Mouse (Mus musculus) embryonic facial prominence, embryonic 11.5 days (tissue): ENCODE measurements around the gene Il9r. TPM values are rescaled to one million over a fixed set of nuclear protein-coding genes. Genes with fewer than 3 reads are reported as not detected.

Source experiments
- ATAC-seq: fragments of 200-750 bp; cut with Nextera tagmentation; replicated peaks from 2 replicates; pipeline ENCODE4 v1.8.0; 2017; ENCODE audit warnings: low read depth; ENCODE audit not compliant: insufficient number of reproducible peaks, low FRiP score, low TSS enrichment
- DNase-seq: peaks from one replicate; pipeline ENCODE4 v3.0.0-alpha.2; 2015; ENCODE audit warnings: low spot score
- H3K27ac ChIP-seq: fragments of 300-500 bp; sonication (generic); replicated peaks from 2 replicates; pipeline ENCODE4 v1.5.1; 2014; ENCODE audit warnings: mild to moderate bottlenecking, low read depth, low read length, control low read depth
- H3K27me3 ChIP-seq: fragments of 300-500 bp; sonication (generic); 2 replicates; pipeline ENCODE4 v1.6.1; 2014; ENCODE audit warnings: mild to moderate bottlenecking, low read length, moderate library complexity, mixed read lengths; ENCODE audit not compliant: control insufficient read depth, insufficient read depth
- H3K36me3 ChIP-seq: fragments of 300-500 bp; sonication (generic); replicated peaks from 2 replicates; pipeline ENCODE4 v1.6.1; 2014; ENCODE audit warnings: low read depth, mild to moderate bottlenecking, low read length, moderate library complexity, mixed read lengths; ENCODE audit not compliant: control insufficient read depth, insufficient read depth
- H3K4me1 ChIP-seq: fragments of 300-500 bp; sonication (generic); 2 replicates; pipeline ENCODE4 v1.6.1; 2014; ENCODE audit warnings: low read length, mixed read lengths; ENCODE audit not compliant: control insufficient read depth, insufficient read depth
- H3K4me2 ChIP-seq: fragments of 300-500 bp; sonication (generic); 2 replicates; pipeline ENCODE4 v1.6.1; 2014; ENCODE audit warnings: low read depth, mild to moderate bottlenecking, control low read depth, low read length, moderate library complexity
- H3K4me3 ChIP-seq: fragments of 300-500 bp; sonication (generic); 2 replicates; pipeline ENCODE4 v1.5.1; 2014; ENCODE audit warnings: low read depth, low read length, control low read depth
- H3K9ac ChIP-seq: fragments of 300-500 bp; sonication (generic); replicated peaks from 2 replicates; pipeline ENCODE4 v1.6.1; 2014; ENCODE audit warnings: mild to moderate bottlenecking, control low read depth, low read length
- H3K9me3 ChIP-seq: fragments of 300-500 bp; sonication (generic); replicated peaks from 2 replicates; pipeline ENCODE4 v1.6.1; 2016; ENCODE audit warnings: mild to moderate bottlenecking, low read length, inconsistent platforms, mixed read lengths; ENCODE audit not compliant: control insufficient read depth
- WGBS: fragments of 180-500 bp; shearing (Covaris S2); extraction: QIAGEN DNeasy Blood & Tissue Kit; methylation state at CpG from one replicate; pipeline ENCODE4 v1.1.7; 2014; 5-methylcytosine and 5-hydroxymethylcytosine counted together
- polyA plus RNA-seq: library from polyadenylated mRNA; unstranded; fragments of >200 nt; fragmentation: Nextera tagmentation; extraction: Ambion mirVana; gene quantifications from 2 replicates; pipeline ENCODE4 v1.2.1, GENCODE M21; 2014

Il9r gene
- polyA plus RNA-seq, 1 experiment from 2014 or later, result not detected

DNA sequence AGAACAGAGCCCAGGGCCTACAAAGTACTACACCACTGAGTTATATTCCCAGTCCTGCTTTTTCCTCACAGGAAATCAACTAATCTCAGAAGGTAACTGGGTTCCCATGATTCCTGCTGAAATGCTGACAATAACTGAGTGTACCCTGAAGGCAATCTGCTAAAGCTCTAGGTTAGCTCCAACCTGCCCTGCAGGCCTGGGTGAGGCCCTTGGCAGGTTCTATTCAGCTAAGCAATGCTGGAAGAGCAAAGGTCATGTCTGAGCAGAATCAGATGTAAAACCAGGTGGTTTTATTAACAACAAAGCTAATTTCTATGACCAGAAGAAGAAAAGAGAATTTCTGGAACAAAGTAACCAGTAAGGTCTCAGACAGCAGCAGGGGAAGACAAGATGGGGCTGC, 41.3 kb upstream of the Il9r start:
- Histone ChIP-seq H3K27me3 (no peaks in the 10 kb centered on the region), H3K4me1 (no peaks in the 10 kb centered on the region), H3K4me2 (no peak overlapping the region), H3K9me3 (no peaks in the 10 kb centered on the region), H3K9ac (no peak overlapping the region), H3K27ac (no peak overlapping the region), H3K36me3 (peaks cover 2% of the 10 kb centered on the region; the same call in 1 of the 2 replicates), H3K4me3 (no peak overlapping the region)
- no peak for DNase-seq
- ATAC-seq, result no peak

DNA sequence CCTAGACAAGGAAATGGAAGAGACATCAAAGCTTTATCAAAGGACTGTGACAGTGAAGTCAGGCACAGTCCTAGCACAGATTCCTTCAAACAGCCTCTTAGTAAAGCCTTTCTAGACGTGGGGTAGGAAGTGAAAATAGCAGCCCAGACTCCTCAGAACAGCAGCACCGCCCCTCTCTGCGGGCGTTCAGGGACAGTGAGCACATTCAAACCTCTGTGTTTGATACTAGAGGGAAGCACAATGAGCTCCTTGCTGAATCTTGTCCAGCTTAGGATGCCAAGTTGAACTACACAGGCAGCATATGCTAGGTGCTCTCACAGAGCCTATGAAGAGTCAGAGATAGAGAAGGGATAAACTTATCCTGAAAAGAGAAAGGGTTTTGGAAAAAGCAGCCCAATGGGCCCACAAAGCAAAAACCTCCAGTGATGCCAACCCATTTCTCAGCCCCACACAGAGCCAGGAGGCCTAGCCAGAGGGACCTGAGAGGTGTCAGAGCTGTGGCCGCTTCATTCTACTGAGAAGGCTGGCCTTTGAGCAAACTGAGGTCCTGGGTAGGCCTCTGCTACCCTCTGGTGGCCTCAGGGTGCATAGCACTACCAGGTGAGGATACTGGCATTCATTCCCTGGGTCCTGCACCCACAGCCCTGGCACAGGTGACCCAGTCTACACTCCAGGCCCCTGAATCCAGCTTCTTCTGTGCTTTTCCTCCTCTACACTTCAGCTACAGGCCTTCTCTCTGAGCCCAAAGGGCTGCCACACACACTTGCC, 38.2 kb upstream of the Il9r start:
- H3K36me3 ChIP-seq, result peaks cover 2% of the 10 kb centered on the region
- WGBS, result 66% methylated on average over 5 of the region's 5 CpGs
- no peak overlapping the region for H3K9ac ChIP-seq

DNA sequence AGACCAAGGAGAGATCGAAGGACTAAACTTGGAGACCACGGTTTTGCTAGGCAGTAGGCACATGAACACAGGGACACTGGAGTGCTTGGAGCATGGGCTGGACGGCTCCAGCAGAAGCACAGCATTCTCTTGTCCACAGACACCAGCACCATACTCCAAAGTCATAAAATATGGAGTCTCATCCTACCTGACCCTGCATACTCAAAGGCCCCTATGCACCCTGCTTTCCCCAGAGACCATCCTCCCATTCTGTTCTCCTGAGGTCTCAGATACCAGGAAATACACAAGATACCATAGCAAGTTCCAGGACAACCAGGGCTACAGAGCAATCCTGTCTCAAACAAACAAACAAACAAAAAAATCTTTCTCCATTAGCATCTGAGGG, 37.3 kb upstream of the Il9r start:
- 95% methylated on average over 3 of the region's 3 CpGs for WGBS
- H3K27ac ChIP-seq, result no peak overlapping the region
- ATAC-seq (no peak), DNase-seq (no peak)
- H3K4me3 ChIP-seq, result no peak overlapping the region
- no peak overlapping the region for H3K4me2 ChIP-seq
- no peaks in the 10 kb centered on the region for H3K4me1 ChIP-seq
- H3K27me3 ChIP-seq, result no peaks in the 10 kb centered on the region
- H3K9ac ChIP-seq, result no peak overlapping the region
- H3K36me3 ChIP-seq, result peaks cover 2% of the 10 kb centered on the region
- no peaks in the 10 kb centered on the region for H3K9me3 ChIP-seq

More for the DNA sequence above, 38.2 kb upstream of the Il9r start:
- no peak overlapping the region for H3K4me3 ChIP-seq
- DNase-seq (peak; percentile 71), ATAC-seq (no peak)
- H3K4me2 ChIP-seq, result no peak overlapping the region
- H3K4me1 ChIP-seq, result no peaks in the 10 kb centered on the region
- H3K9me3 ChIP-seq, result no peaks in the 10 kb centered on the region
- no peaks in the 10 kb centered on the region for H3K27me3 ChIP-seq
- no peak overlapping the region for H3K27ac ChIP-seq

DNA sequence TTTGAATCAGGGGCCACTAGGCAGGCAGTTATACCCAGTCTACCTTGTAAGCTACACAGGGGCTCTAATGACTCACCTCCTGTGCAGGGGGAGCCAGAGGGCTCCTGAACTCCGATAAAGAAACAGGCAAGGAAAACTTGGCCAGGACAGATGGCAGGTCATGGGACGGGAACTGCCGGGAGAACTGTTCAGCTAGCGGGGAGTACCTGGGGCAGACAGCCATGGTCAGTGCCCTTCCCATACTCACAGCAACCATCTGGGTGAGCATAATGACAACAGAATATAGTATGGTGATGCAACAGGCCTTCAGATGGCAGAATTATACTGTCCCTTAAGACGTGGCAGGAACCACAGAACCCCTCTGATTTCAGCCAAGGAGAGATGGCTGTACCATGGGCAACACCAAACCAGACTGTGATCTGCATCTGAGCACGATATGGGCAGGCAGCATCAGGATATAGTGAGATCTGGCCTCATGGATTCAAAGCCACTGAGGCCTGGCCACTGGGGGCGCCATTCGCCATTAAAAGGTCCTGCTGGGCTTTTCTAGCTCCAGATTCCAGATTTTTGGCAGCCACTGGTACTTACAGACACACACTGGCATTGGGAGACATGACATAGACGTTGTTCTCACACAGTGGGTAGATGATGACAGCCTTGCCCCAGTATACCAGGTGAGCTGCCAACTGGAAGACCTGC, 36.8 kb upstream of the Il9r start:
- Histone ChIP-seq H3K27ac (no peak overlapping the region), H3K9me3 (no peaks in the 10 kb centered on the region), H3K27me3 (no peaks in the 10 kb centered on the region), H3K4me2 (no peak overlapping the region), H3K9ac (no peak overlapping the region), H3K36me3 (peaks cover 2% of the 10 kb centered on the region), H3K4me1 (no peaks in the 10 kb centered on the region), H3K4me3 (no peak overlapping the region)
- ATAC-seq, result no peak
- peak; percentile 76 for DNase-seq
- 58% methylated on average over 9 of the region's 9 CpGs for WGBS

DNA sequence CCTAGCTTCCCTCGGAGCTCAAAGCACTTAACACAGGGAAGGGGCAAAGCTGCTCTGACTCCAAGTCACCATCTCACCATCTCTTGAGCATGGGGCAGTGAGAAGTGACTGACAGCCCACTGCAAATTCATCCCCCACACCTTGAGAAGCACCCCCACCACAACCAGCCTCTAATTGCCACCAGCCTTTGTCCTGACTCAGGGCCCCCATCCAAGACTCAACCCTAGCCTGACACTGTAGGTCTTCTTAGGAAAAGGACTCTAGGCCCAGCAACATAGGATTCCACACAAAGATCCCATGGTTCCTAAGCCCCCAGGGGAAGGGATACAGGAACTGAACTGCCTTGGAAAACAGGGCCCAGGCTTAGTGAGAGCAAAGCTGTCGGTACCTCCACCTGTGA, 36.1 kb upstream of the Il9r start:
- ATAC-seq (no peak), DNase-seq (no peak)
- Histone ChIP-seq H3K4me3 (no peak overlapping the region), H3K9me3 (no peaks in the 10 kb centered on the region), H3K27me3 (no peaks in the 10 kb centered on the region), H3K27ac (no peak overlapping the region), H3K9ac (no peak overlapping the region), H3K4me1 (no peaks in the 10 kb centered on the region), H3K4me2 (no peak overlapping the region), H3K36me3 (peaks cover 2% of the 10 kb centered on the region)
- WGBS, result 67% methylated on average over 2 of the region's 2 CpGs

DNA sequence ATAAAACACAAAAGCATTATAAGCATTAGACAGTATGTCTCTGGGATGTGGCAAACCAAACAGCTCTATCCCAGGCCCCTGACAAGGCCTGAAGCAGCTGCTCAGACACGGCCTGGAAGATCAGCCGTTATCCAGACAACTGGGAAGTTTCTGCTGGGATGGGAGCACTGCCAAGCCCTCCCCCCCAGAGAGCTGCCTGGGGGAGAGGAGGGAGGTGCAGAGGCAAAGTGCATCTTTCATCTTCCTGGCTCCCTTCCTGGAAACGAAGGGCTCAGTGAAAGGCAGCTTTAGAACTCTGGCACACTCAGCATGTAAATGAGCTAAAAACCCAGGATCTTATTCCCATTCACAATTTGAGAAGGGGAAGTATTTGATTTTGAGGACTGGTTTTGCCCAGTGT, 35.6 kb upstream of the Il9r start:
- H3K9me3 ChIP-seq, result no peaks in the 10 kb centered on the region
- peaks cover 2% of the 10 kb centered on the region for H3K36me3 ChIP-seq
- H3K27me3 ChIP-seq, result no peaks in the 10 kb centered on the region
- no peak for ATAC-seq
- H3K4me2 ChIP-seq, result no peak overlapping the region
- no peak overlapping the region for H3K9ac ChIP-seq
- H3K4me3 ChIP-seq, result no peak overlapping the region
- DNase-seq, result no peak
- 57% methylated on average over 3 of the region's 3 CpGs for WGBS
- no peaks in the 10 kb centered on the region for H3K4me1 ChIP-seq
- H3K27ac ChIP-seq, result no peak overlapping the region

DNA sequence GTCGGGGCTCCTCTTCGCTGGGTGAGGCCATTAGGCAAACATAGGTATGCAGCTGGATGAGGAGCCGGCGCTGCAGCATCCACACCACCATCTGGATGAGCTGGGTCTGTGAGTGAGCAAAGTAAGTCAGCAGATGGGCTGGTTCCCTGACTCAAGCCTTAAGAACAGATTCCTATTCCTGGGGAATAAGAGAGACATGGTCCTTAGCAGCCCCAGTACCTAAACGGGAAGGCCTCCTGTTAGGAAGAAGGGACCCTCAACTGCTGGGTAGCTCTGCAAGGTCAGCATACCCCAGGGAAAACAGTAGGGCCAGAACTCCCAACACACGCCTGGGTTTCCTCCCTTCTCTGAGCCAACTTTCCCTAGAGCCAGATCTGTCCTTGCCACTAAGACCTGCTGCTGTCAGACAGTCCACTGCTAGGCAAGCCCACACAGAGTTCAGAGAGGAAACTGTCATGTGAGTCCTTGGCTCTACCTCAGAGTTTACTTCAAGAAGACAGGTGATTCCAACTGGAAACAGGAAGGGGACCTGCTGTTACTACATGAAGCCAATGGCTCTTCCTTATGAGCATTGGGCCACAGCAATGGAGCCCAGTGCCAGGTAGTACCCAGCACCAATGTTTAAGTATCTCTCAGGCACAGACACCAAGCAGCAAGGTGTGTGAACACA, 34.9 kb upstream of the Il9r start:
- Histone ChIP-seq H3K4me1 (no peaks in the 10 kb centered on the region), H3K27me3 (no peaks in the 10 kb centered on the region), H3K4me3 (no peak overlapping the region), H3K9me3 (no peaks in the 10 kb centered on the region), H3K27ac (no peak overlapping the region), H3K36me3 (peaks cover 4% of the 10 kb centered on the region), H3K9ac (no peak overlapping the region), H3K4me2 (no peak overlapping the region)
- DNase-seq (no peak), ATAC-seq (no peak)
- whole genome bisulfite sequencing, result 90% methylated on average over 6 of the region's 6 CpGs

DNA sequence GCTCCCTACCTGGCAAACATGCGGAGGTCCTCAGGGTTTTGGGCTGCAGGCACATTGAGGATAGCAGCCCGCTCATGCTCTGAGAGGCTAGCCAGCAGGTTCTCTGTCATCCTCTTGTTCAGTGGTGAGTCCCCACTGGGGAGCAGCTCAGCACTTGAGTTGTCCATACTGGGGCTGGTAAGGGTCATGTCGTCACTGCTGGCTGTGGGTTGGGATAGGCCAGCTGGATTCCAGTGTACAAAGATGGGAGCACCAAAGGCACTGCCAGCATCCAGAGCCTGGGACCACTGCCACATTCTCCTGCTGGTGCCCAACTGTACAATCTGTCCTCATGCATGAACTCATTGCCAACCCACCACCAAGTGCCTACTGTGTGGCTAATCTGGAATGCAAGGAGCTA, 33.8 kb upstream of the Il9r start:
- no peak overlapping the region for H3K9ac ChIP-seq
- 100% methylated on average over 3 of the region's 3 CpGs for WGBS
- H3K36me3 ChIP-seq, result peaks cover 4% of the 10 kb centered on the region

More for the DNA sequence above, 33.8 kb upstream of the Il9r start:
- Histone ChIP-seq H3K9me3 (no peaks in the 10 kb centered on the region), H3K4me3 (no peak overlapping the region), H3K4me1 (no peaks in the 10 kb centered on the region), H3K27ac (no peak overlapping the region), H3K27me3 (no peaks in the 10 kb centered on the region), H3K4me2 (no peak overlapping the region)
- DNase-seq (no peak), ATAC-seq (no peak)
